Mouse (Mus musculus) cortical plate, adult 2 months (tissue): ENCODE measurements at regions not wholly inside any gene's neighbourhood (a gene's known extent, or its start where the extent isn't known, plus 50 kb on each side); places are given as distances from the start of the nearest gene placed in this dataset.

Experiments used
- H3K27ac ChIP-seq: fragments of 200-500 bp; 2 replicates; pipeline ENCODE4 v1.5.1; 2012; ENCODE audit warnings: low read length, control low read depth, inconsistent platforms; ENCODE audit not compliant: insufficient read depth
- H3K4me1 ChIP-seq: fragments of 200-500 bp; 2 replicates; pipeline ENCODE4 v1.6.1; 2011; ENCODE audit warnings: low read length; ENCODE audit not compliant: control insufficient read depth, insufficient read depth
- H3K4me3 ChIP-seq: fragments of 200-500 bp; 2 replicates; pipeline ENCODE4 v1.5.1; 2011; ENCODE audit warnings: mild to moderate bottlenecking, low read length, control low read depth; ENCODE audit not compliant: insufficient read depth
- CTCF ChIP-seq: fragments of 200-500 bp; IDR thresholded peaks from 2 replicates; pipeline ENCODE4 v1.5.1; 2011; ENCODE audit warnings: mild to moderate bottlenecking, control low read depth, low read length; ENCODE audit not compliant: insufficient read depth; ENCODE audit errors: extremely low read depth
- POLR2A ChIP-seq: fragments of 200-500 bp; IDR thresholded peaks from 2 replicates; pipeline ENCODE4 v1.6.1; 2011; ENCODE audit warnings: mild to moderate bottlenecking, low read length, control low read depth; ENCODE audit not compliant: insufficient read depth; ENCODE audit errors: extremely low read depth

- Histone ChIP-seq H3K4me1 (peaks cover 4% of the 10 kb centered on the region; the same call in 1 of the 2 replicates), H3K4me3 (no peak overlapping the region), H3K27ac (no peak overlapping the region)
- TF ChIP-seq POLR2A, result no peak
- TF ChIP-seq CTCF, result no peak
These were observed 278.6 kb upstream of the Eef2kmt start for GRCm38 (mm10) chr16:5534385-5534784.

- no peaks in the 10 kb centered on the region for H3K4me1 ChIP-seq
- H3K27ac ChIP-seq, result no peak overlapping the region
- TF ChIP-seq POLR2A (no peak), CTCF (no peak)
- H3K4me3 ChIP-seq, result no peak overlapping the region
These were observed 276.5 kb upstream of the Eef2kmt start for GRCm38 (mm10) chr16:5532281-5532680.

GRCm38 (mm10) chr16:5529823-5530222 is 274.0 kb upstream of the Eef2kmt start:
- no peak for TF ChIP-seq POLR2A
- TF ChIP-seq CTCF, result no peak

GRCm38 (mm10) chr16:5527936-5528335 is 272.2 kb upstream of the Eef2kmt start:
- H3K4me3 ChIP-seq, result no peak overlapping the region
- no peaks in the 10 kb centered on the region for H3K4me1 ChIP-seq
- no peak for TF ChIP-seq CTCF
- no peak for TF ChIP-seq POLR2A
- H3K27ac ChIP-seq, result no peak overlapping the region

More at GRCm38 (mm10) chr16:5529823-5530222, 274.0 kb upstream of the Eef2kmt start:
- Histone ChIP-seq H3K27ac (no peak overlapping the region), H3K4me1 (no peaks in the 10 kb centered on the region), H3K4me3 (no peak overlapping the region)

GRCm38 (mm10) chr16:5524375-5524774 is 268.6 kb upstream of the Eef2kmt start:
- no peak for TF ChIP-seq CTCF
- no peak for TF ChIP-seq POLR2A
- no peak overlapping the region for H3K4me3 ChIP-seq
- no peaks in the 10 kb centered on the region for H3K4me1 ChIP-seq
- H3K27ac ChIP-seq, result no peak overlapping the region

- Histone ChIP-seq H3K4me3 (no peak overlapping the region), H3K4me1 (no peaks in the 10 kb centered on the region), H3K27ac (no peak overlapping the region)
- no peak for TF ChIP-seq POLR2A
- TF ChIP-seq CTCF, result no peak
These were observed 267.7 kb upstream of the Eef2kmt start for GRCm38 (mm10) chr16:5523402-5524021.

GRCm38 (mm10) chr16:5517746-5518145 is 262.0 kb upstream of the Eef2kmt start:
- H3K27ac ChIP-seq, result no peak overlapping the region
- no peaks in the 10 kb centered on the region for H3K4me1 ChIP-seq
- TF ChIP-seq CTCF (no peak), POLR2A (no peak)
- no peak overlapping the region for H3K4me3 ChIP-seq

GRCm38 (mm10) chr16:5515867-5516266 is 260.1 kb upstream of the Eef2kmt start:
- Histone ChIP-seq H3K4me3 (no peak overlapping the region), H3K27ac (no peak overlapping the region), H3K4me1 (no peaks in the 10 kb centered on the region)
- TF ChIP-seq CTCF, result no peak
- no peak for TF ChIP-seq POLR2A

- Histone ChIP-seq H3K4me1 (no peaks in the 10 kb centered on the region), H3K27ac (no peak overlapping the region)
- TF ChIP-seq CTCF, result no peak
These were observed 251.5 kb upstream of the Eef2kmt start for GRCm38 (mm10) chr16:5507261-5507660.

GRCm38 (mm10) chr16:5501961-5502360 is 246.2 kb upstream of the Eef2kmt start:
- H3K4me1 ChIP-seq, result no peaks in the 10 kb centered on the region
- H3K27ac ChIP-seq, result no peak overlapping the region
- H3K4me3 ChIP-seq, result no peak overlapping the region
- no peak for TF ChIP-seq CTCF
- TF ChIP-seq POLR2A, result no peak

More at GRCm38 (mm10) chr16:5507261-5507660, 251.5 kb upstream of the Eef2kmt start:
- H3K4me3 ChIP-seq, result no peak overlapping the region
